Mouse (Mus musculus): Measurements from ENCODE around the gene Plin4. TPM values are rescaled to one million over a fixed set of nuclear protein-coding genes. Genes with fewer than 3 reads are reported as not detected.
"Not testable (repeated sequence)": the region's sequence is repeated elsewhere in the genome, so short reads cannot be mapped to it uniquely, and the experiment has no call there.

The Plin4 gene
- polyA plus RNA-seq, 1 experiment from 2014 or later = 0.08 TPM

- not testable (repeated sequence) for DNase-seq (ENCODE audit: low spot score)
These were observed 43.9 kb downstream of the Plin4 start for GRCm38 (mm10) chr17:56065715-56066114.

- DNase-seq (ENCODE audit: low spot score) = no peak
These were observed 47.5 kb downstream of the Plin4 start for GRCm38 (mm10) chr17:56062081-56062480.

DNA sequence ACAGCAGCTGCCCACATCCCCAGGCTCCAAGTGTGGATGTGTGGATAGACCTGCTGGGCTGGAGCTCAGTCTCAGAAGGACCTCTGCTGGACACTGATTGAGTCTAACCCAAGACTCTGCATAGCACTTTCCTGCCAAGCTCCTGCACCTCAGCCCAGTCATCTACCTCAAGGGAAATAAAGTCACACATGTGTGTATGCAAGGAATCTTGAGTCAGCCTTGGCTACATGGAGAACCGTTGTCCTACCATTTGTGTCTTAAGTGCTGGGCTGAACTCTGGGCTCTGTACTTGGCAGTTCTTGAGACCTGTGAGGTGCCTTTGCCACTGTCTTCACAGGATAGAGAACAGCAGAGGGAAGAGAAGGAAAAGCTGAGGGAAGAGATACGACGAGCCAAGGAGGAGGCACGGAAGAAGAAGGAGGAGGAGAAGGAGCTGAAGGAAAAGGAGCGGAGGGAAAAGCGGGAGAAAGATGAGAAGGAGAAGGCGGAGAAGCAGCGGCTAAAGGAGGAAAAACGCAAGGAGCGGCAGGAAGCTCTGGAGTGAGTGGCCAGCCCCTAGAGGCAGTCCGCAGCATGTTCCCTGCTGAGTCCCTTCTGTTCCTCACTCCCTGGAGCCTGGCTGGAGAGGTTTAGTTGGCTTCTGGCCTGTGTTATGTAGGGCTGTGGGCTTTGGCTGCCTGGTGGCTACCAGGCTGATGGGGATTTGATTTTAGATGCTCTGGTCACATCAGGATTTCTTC lies 52.1 kb downstream of the Plin4 start:
- no peak for DNase-seq (ENCODE audit: low spot score)

DNA sequence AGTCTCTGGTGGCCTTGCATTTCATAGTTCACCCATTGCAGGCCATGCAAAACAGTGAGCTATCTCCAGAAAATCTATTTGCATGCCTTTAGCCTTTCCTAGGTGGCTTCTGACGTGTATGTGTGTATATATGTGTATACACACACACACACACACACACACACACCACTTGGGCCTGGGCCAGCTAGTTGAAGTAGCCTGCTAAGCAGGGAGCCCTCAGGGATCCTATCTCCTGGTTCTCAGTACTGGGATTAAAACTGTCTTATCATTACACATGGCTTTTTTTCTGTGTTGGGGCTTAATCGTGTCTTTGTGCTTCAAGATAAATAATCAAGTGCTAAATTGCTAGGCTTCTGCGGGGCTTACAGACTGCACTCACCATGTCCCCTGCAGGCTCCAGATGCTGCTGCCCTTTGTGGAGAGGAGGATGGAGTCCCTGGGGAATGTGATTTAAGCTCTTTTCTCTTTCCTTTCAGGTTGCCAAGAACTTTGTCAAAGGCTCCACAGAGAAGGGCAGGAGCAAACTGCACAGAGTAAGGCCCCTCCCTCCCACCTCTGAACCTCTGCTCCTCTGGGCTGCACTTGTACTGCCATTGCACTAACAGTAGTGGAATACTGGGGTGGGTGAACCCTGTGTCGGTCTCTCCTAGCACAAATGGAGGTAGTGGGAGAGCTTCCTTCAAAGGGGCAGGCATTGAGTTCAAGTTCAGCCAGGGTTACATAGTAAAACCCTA lies 53.5 kb downstream of the Plin4 start:
- no peak for DNase-seq (ENCODE audit: low spot score)

- DNase-seq (ENCODE audit: low spot score) = no peak
These were observed 54.7 kb downstream of the Plin4 start for GRCm38 (mm10) chr17:56054938-56055337.

GRCm38 (mm10) chr17:56051369-56051768 lies 58.2 kb downstream of the Plin4 start:
- no peak for DNase-seq (ENCODE audit: low spot score)

Other genes with a start within 250 kb of the Plin4 start
- gene Zfp119a, start 230.9 kb downstream of the Plin4 start, polyA plus RNA-seq (2015; fragmentation: Nextera tagmentation; extraction: Ambion mirVana) = 6.5 and 7.2 TPM in 2 replicates
- gene Zfp959, start 217.7 kb downstream of the Plin4 start, polyA plus RNA-seq (2015; fragmentation: Nextera tagmentation; extraction: Ambion mirVana) = 12.1 and 16.9 TPM in 2 replicates
- 5.6 and 6.0 TPM in 2 replicates for gene Zfp119b, start 160.3 kb downstream of the Plin4 start, polyA plus RNA-seq (2015; fragmentation: Nextera tagmentation; extraction: Ambion mirVana)
- 5.2 and 6.1 TPM in 2 replicates for gene Ebi3, start 157.2 kb downstream of the Plin4 start, polyA plus RNA-seq (2015; fragmentation: Nextera tagmentation; extraction: Ambion mirVana)
- gene Yju2, start 150.7 kb downstream of the Plin4 start, polyA plus RNA-seq (2015; fragmentation: Nextera tagmentation; extraction: Ambion mirVana) = 32.0 and 32.1 TPM in 2 replicates
- gene Shd, start 139.3 kb downstream of the Plin4 start, polyA plus RNA-seq (2015; fragmentation: Nextera tagmentation; extraction: Ambion mirVana) = 0.80 and 1.6 TPM in 2 replicates
- gene Fsd1, start 123.3 kb downstream of the Plin4 start, polyA plus RNA-seq (2015; fragmentation: Nextera tagmentation; extraction: Ambion mirVana) = 1.9 and 2.7 TPM in 2 replicates
- gene Stap2, start 104.2 kb downstream of the Plin4 start, polyA plus RNA-seq (2015; fragmentation: Nextera tagmentation; extraction: Ambion mirVana) = 17.6 and 18.0 TPM in 2 replicates
- gene Mpnd, start 104.1 kb downstream of the Plin4 start, polyA plus RNA-seq (2015; fragmentation: Nextera tagmentation; extraction: Ambion mirVana) = 65.7 and 65.9 TPM in 2 replicates
- 117 and 129 TPM in 2 replicates for gene Sh3gl1, start 73.2 kb downstream of the Plin4 start, polyA plus RNA-seq (2015; fragmentation: Nextera tagmentation; extraction: Ambion mirVana)
- 18.0 and 18.5 TPM in 2 replicates for gene Chaf1a, start 69.4 kb downstream of the Plin4 start, polyA plus RNA-seq (2015; fragmentation: Nextera tagmentation; extraction: Ambion mirVana)
- gene Ubxn6, start 34.8 kb downstream of the Plin4 start, polyA plus RNA-seq (2015; fragmentation: Nextera tagmentation; extraction: Ambion mirVana) = 38.7 and 39.9 TPM in 2 replicates
- 80.0 and 81.8 TPM in 2 replicates for gene Hdgfl2, start 30.2 kb downstream of the Plin4 start, polyA plus RNA-seq (2015; fragmentation: Nextera tagmentation; extraction: Ambion mirVana)
- gene Plin5, start 7.8 kb upstream of the Plin4 start, polyA plus RNA-seq (2015; fragmentation: Nextera tagmentation; extraction: Ambion mirVana) = 0.10 and 0.44 TPM in 2 replicates
- 2.7 and 3.1 TPM in 2 replicates for gene Lrg1, start 12.2 kb upstream of the Plin4 start, polyA plus RNA-seq (2015; fragmentation: Nextera tagmentation; extraction: Ambion mirVana)
- gene Sema6b, start 30.5 kb upstream of the Plin4 start, polyA plus RNA-seq (2015; fragmentation: Nextera tagmentation; extraction: Ambion mirVana) = 1.0 TPM in 2 replicates
- 19.5 and 20.9 TPM in 2 replicates for gene Tnfaip8l1, start 52.7 kb upstream of the Plin4 start, polyA plus RNA-seq (2015; fragmentation: Nextera tagmentation; extraction: Ambion mirVana)
- gene Mydgf, start 74.1 kb upstream of the Plin4 start, polyA plus RNA-seq (2015; fragmentation: Nextera tagmentation; extraction: Ambion mirVana) = 58.6 and 59.2 TPM in 2 replicates
- 30.5 and 32.7 TPM in 2 replicates for gene Dpp9, start 109.1 kb upstream of the Plin4 start, polyA plus RNA-seq (2015; fragmentation: Nextera tagmentation; extraction: Ambion mirVana)
- 11.1 and 12.9 TPM in 2 replicates for gene Fem1a, start 147.0 kb upstream of the Plin4 start, polyA plus RNA-seq (2015; fragmentation: Nextera tagmentation; extraction: Ambion mirVana)
- 2.5 and 3.0 TPM in 2 replicates for gene Ticam1, start 167.0 kb upstream of the Plin4 start, polyA plus RNA-seq (2015; fragmentation: Nextera tagmentation; extraction: Ambion mirVana)
- gene Plin3, start 183.1 kb upstream of the Plin4 start, polyA plus RNA-seq (2015; fragmentation: Nextera tagmentation; extraction: Ambion mirVana) = 59.5 TPM in 2 replicates
- gene Arrdc5, start 190.5 kb upstream of the Plin4 start, polyA plus RNA-seq (2015; fragmentation: Nextera tagmentation; extraction: Ambion mirVana) = 0.84 and 1.8 TPM in 2 replicates
- gene Uhrf1, start 193.5 kb upstream of the Plin4 start, polyA plus RNA-seq (2015; fragmentation: Nextera tagmentation; extraction: Ambion mirVana) = 234 and 264 TPM in 2 replicates
- gene Kdm4b, start 216.3 kb upstream of the Plin4 start, polyA plus RNA-seq (2015; fragmentation: Nextera tagmentation; extraction: Ambion mirVana) = 25.9 and 28.0 TPM in 2 replicates